Mouse (Mus musculus) heart, postnatal 10 days (tissue): ENCODE data around the gene Mid1. TPM values are rescaled to one million over a fixed set of nuclear protein-coding genes. Genes with fewer than 3 reads are reported as not detected.

Experiments
- DNase-seq, 2 experiments: peaks; one replicate each; pipeline ENCODE4 v3.0.0; 2021
- intact Hi-C: fragments of 180-260 bp; cut with DNase I; formaldehyde crosslinking; loops from one replicate; pipeline ENCODE4 v1.15.1; 2025
- total RNA-seq, 2 experiments: library from RNA; stranded (reverse); gene quantifications; 2 replicates each; pipeline ENCODE4 v1.2.3; 2021

The Mid1 gene
- total RNA-seq, 2 experiments from 2014 or later = 9.8 to 12.1 TPM

GRCm38 (mm10) chrX:169807744-169808143 is 122.7 kb downstream of the Mid1 start:
- intact Hi-C loops = no loop called here
- no peak for DNase-seq

GRCm38 (mm10) chrX:169811318-169811717 is 126.3 kb downstream of the Mid1 start:
- no peak for DNase-seq
- intact Hi-C loops = no loop called here

GRCm38 (mm10) chrX:169811783-169812182 is 126.8 kb downstream of the Mid1 start:
- intact Hi-C loops = no loop called here
- no peak for DNase-seq

- intact Hi-C loops = no loop called here
Measured at GRCm38 (mm10) chrX:169813673-169814072, 128.7 kb downstream of the Mid1 start.

GRCm38 (mm10) chrX:169826947-169827346 is 141.9 kb downstream of the Mid1 start:
- intact Hi-C loops = no loop called here
- no peak for DNase-seq

More at GRCm38 (mm10) chrX:169813673-169814072, 128.7 kb downstream of the Mid1 start:
- no peak for DNase-seq

- DNase-seq = no peak
- intact Hi-C loops = no loop called here
Measured at GRCm38 (mm10) chrX:169827720-169828119, 142.7 kb downstream of the Mid1 start.

GRCm38 (mm10) chrX:169828136-169828535 is 143.1 kb downstream of the Mid1 start:
- no peak for DNase-seq

GRCm38 (mm10) chrX:169830052-169830451 is 145.1 kb downstream of the Mid1 start:
- DNase-seq = no peak
- intact Hi-C loops = no loop called here

More at GRCm38 (mm10) chrX:169828136-169828535, 143.1 kb downstream of the Mid1 start:
- intact Hi-C loops = no loop called here

GRCm38 (mm10) chrX:169837947-169838649 is 153.1 kb downstream of the Mid1 start:
- intact Hi-C loops = no loop called here
- DNase-seq = no peak

- intact Hi-C loops = no loop called here
- DNase-seq = no peak
Measured at GRCm38 (mm10) chrX:169838650-169838971, 153.6 kb downstream of the Mid1 start.

GRCm38 (mm10) chrX:169843267-169843666 is 158.3 kb downstream of the Mid1 start:
- DNase-seq = no peak
- intact Hi-C loops = no loop called here

- intact Hi-C loops = no loop called here
- no peak for DNase-seq
Measured at GRCm38 (mm10) chrX:169844150-169844772, 159.3 kb downstream of the Mid1 start.

GRCm38 (mm10) chrX:169846187-169846586 is 161.2 kb downstream of the Mid1 start:
- intact Hi-C loops = no loop called here
- no peak for DNase-seq

- DNase-seq = no peak
- intact Hi-C loops = no loop called here
Measured at GRCm38 (mm10) chrX:169861194-169861720, 176.3 kb downstream of the Mid1 start.

- intact Hi-C loops = no loop called here
- peak in 1 of 2 experiments; percentile 10 for DNase-seq
Measured at GRCm38 (mm10) chrX:169862440-169862839, 177.4 kb downstream of the Mid1 start.

GRCm38 (mm10) chrX:169862848-169863247 is 177.8 kb downstream of the Mid1 start:
- intact Hi-C loops = no loop called here
- DNase-seq = peak; percentile 55 to 65

- no peak for DNase-seq
- intact Hi-C loops = no loop called here
Measured at GRCm38 (mm10) chrX:169863841-169864240, 178.8 kb downstream of the Mid1 start.

- intact Hi-C loops = no loop called here
- DNase-seq = peak; percentile 31 to 47
Measured at GRCm38 (mm10) chrX:169868223-169868622, 183.2 kb downstream of the Mid1 start.

- DNase-seq = no peak
- intact Hi-C loops = no loop called here
Measured at GRCm38 (mm10) chrX:169874475-169874874, 189.5 kb downstream of the Mid1 start.

- intact Hi-C loops = loop anchor here (5.0 kb wide), 1 partner anchor 82 kb away; no protein-coding TSS in a partner anchor
Measured at GRCm38 (mm10) chrX:169879481-169880362, 194.7 kb downstream of the Mid1 start.

GRCm38 (mm10) chrX:169880363-169880711 is 195.3 kb downstream of the Mid1 start:
- peak; percentile 12 to 31 for DNase-seq
- intact Hi-C loops = loop anchor here (5.0 kb wide), 1 partner anchor 83 kb away; no protein-coding TSS in a partner anchor

More at GRCm38 (mm10) chrX:169879481-169880362, 194.7 kb downstream of the Mid1 start:
- peak; percentile 77 to 85 for DNase-seq
